Mouse (Mus musculus) erythroblast, embryonic 14.5 days (primary cell): ENCODE data around the gene S100pbp.

ENCODE experiments used
- GATA1 ChIP-seq: IDR thresholded peaks from 2 replicates; pipeline ENCODE4 v1.6.1; 2012; ENCODE audit warnings: low read length, inconsistent platforms, mixed read lengths
- TAL1 ChIP-seq: IDR thresholded peaks from 3 replicates; pipeline ENCODE4 v1.6.1; 2012; ENCODE audit warnings: low read length, inconsistent platforms, mixed read lengths

DNA sequence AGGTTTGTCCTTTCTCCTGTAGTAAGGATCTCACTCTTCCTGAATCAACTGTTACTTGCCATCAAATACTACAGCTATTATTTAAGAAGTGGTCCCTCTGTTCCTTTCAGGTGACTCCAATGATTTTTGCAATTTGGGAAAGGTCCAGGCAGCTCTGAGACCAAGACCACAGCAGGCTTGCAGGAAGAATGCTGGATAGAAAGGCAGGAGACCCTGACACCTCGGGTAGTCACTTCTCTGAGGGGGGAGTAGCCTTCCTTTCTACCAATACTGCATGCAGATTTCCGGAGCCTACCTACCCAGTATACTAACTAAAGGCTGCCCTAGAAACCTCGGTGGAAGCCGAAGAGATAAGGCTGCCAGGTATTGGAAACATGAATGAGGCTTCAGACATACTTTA is 44.1 kb downstream of the S100pbp start:
- TF ChIP-seq GATA1 (no peak), TAL1 (no peak)
